Mouse (Mus musculus) G1E-ER4 (cell line): ENCODE measurements around the gene Sec23b. TPM values are rescaled to one million over a fixed set of nuclear protein-coding genes. Genes with fewer than 3 reads are reported as not detected.

Experiments used
- GATA1 ChIP-seq: IDR thresholded peaks from one replicate; pipeline ENCODE4 v1.8.0; 2012; ENCODE audit warnings: low read length, inconsistent platforms
- polyA plus RNA-seq: library from polyadenylated mRNA; stranded (reverse); fragments of >175 nt; gene quantifications from 2 replicates; pipeline ENCODE4 v1.2.3, GENCODE M21; 2012

Sec23b gene
- 7.5 and 9.2 TPM in 2 replicates for polyA plus RNA-seq

DNA sequence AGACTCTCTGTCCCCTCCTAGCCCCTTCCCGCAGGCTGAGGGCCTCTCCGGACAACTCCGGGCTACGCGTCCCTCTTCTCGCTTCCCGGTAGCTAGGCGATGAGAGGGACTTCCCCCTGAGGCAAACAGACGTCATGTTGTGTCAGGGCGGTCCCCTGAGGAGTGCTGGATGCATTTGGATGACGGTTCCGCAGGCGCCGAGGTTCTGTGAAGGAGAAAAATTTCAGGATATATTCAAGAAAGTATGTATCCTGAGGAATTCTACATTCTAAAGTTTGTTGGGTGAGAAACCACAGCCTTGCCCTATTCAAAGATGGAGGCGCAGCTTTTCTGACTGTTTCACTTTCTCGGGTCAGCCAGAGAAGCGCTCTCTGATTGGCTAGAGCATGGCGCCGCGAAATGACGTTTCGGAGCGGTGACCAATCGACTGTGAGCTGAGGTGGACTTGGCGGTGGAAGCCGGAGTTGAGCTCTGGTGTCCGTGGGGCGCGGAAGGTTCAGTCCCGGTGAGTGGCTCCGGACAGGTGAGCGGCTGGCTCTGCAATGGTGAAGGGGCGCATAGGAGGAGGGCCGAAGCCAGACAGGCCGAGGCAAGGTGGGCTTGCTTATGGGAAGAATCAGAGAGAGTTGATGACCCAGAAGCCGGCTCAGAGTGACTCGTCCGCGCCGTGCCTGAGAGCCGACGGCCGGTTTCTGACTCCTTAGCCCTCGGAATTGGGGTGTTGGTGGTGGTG lies at the start of gene Sec23b:
TSS of gene Sec23b (plus strand) at position 410 of the 733 bp plus-strand sequence.
- TF ChIP-seq GATA1 = no peak

DNA sequence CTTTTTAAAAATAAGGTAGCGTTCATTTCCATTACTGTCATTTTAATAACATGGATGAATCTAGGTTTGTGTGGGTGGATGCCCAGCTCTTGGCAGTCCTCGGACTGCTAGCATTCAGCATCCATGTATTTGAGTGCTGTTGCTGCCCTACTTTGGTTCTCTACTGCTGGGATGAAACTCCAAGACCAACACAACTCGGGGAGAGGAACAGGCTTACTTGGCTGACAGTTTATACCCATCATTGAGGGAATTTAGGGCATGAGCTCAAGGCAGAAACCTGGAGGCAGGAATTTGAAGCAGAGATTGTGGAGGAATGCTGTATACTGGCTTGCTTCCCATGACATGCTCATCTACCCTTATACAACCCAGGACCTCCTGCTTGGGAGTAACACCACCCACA lies 41.4 kb upstream of the Sec23b start:
- TF ChIP-seq GATA1 = no peak

DNA sequence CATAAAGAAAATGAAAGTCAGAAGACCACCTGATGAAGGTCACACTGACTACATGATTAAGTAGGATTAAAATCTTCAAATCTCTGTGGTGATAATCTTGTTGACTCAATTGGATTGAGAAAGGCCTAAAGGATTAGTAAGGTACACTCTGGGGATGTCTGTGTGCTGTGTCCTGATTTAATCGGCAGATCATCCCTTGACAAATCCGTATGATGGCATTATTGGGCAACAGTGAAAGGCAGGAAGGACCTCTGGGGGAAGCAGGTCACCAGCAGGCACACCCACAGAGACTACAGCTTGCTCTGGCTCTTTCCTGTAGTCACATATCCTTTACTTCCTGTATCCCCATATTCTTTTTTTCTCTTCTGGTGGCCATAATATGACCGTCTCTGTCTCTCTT lies 36.3 kb upstream of the Sec23b start:
- TF ChIP-seq GATA1 = no peak

DNA sequence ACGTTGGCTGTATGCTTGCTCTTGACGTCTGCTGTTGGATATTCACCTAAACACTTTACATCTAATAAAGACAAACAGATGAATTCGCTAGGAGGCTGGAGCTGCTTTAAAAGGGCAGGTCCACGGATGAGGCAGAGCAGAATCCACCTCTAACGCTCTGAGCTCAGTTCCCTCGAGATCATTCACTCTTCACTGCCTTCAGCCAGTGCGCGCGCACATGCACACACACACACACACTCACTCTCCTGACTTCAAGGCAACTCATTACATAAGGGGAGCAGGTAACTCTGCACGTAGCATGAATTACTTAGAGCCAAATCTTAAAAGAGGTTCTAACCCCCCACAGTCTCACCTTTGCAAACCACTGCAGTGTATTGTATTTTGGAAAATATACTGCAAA lies 30.2 kb upstream of the Sec23b start:
- no peak for TF ChIP-seq GATA1

DNA sequence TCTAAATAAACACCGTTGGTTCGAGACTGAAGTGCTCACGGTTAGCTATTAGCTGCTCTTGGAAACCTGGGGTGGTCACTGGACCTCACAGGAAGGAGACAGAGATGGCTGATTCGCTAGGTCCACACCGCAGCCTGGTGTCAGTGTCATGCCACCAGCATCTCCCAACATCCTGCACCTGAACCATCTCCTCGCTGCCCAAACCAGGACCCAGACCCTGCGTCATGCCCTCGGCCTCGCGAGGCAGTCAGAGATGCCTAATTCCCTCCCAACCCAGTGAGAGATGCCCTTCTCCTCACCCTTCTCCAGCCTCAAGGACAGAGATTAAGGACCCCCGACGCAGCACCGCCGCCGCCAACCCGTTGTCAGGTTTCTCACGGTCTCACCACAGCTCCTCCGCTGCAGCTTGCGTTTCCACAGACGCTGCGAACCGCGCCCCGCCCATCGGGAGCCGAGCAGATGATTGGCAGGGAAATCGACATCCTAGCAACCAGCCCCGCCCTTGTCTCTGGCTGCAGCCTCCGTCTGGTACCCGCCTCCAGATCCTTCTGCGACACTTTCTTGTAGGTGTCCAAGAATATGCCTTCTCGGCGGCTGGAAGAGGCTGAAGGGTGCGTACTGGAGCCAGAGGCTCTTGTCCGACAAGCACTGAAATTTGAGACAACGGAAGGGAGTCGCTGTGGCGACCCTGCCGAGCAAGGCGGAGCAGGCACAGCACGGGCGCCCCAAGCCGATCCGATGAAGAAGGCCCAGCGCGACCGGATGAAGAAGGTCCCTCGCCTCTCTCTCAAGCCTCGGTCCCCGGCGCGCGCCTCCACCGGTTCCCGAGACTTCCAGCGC lies 28.8 kb upstream of the Sec23b start, which contains the start of the genes Dzank1 and Polr3f:
TSS of gene Dzank1 (minus strand) at position 434 of the 840 bp plus-strand sequence.
TSS of gene Polr3f (plus strand) at position 738 of the 840 bp plus-strand sequence.
- no peak for TF ChIP-seq GATA1

DNA sequence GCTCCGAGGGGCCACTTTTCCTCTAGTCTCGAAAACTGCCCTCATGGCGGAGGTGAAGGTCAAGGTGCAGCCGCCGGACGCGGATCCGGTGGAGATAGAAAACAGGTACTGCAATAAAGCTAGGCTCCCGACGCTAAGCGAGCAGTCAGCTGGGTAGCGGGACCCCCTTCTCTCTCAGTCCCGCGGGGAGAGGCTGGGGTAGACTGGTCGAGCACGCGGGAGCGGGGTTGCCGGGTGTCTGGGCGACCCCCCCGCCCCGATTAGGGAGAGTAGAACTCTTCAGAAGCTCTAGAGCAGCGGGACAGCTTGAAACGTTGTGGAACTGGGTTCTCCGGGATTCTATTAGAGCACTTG lies 28.2 kb upstream of the Sec23b start:
- no peak for TF ChIP-seq GATA1

DNA sequence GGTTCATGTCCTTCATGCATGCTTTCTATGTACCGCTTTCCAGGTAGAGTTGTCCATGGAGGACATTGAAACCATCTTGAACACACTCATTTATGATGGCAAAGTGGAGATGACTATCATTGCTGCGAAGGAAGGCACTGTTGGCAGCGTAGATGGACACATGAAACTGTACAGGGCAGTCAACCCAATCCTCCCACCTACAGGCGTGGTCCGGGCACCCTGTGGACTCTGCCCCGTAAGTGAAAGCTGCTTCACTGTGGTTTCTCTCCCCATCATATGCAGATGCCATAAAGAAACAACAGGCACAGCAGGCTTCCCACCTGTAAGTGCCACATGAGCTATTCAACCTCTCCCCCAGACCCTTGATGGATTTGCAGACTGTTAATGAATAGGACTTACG lies 18.9 kb upstream of the Sec23b start:
- no peak for TF ChIP-seq GATA1

DNA sequence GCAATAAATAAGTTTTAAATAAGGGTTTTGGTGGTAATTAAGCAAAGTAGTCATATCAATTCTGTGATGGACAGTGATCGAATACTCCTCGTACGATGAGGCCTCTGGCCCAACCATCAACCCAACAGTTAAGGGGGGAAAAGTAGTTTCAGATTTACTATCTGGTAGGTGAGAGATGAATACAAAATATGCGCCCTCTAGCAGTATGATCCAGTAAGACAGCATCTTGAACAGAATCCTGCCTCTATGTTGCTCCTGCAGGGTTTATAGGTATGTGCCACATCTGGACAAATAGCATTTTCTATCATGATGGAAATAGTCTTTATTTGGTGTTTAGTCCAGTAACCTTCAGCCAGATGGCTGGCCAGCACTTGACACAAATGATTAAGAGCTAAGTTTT lies 14.8 kb upstream of the Sec23b start:
- TF ChIP-seq GATA1 = no peak

DNA sequence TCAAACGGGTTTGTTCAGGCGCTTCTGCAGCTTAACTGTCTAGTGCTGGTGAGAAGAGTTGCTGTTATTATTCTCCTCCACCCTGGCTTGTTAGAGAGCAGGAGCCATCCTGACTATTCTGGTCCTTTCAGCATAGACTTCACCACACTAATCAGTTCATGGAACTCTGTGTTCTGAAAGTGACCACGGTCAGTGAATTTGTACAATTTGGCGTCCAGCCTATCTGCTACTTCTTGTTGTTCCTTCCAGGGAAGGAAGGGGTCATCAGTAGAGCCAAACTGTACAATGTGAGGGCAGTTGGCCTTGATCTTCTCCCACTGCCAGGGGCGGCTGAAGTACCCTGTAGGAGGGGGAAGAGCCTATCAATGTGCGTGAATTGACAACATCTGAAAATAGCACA lies 12.4 kb upstream of the Sec23b start:
- no peak for TF ChIP-seq GATA1

DNA sequence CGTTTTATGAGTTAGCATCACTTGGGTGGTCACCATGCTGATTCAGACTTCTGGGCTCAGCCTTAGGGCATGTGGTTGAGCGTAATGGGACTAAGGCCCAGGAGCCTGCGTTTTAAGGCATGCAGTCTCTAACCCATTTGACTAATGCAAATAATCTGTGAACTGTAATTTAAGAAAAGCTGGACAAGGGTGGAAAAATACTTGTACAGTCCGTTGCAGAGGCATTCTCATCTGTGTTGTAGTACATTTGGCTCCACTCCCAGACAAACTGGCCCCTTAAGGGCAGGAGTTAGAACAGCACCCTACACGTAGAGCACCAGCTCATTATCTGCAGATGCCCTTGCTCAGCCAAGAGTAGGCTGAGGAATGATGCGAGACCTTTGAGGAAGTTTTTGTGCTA lies 11.4 kb upstream of the Sec23b start:
- TF ChIP-seq GATA1 = no peak

DNA sequence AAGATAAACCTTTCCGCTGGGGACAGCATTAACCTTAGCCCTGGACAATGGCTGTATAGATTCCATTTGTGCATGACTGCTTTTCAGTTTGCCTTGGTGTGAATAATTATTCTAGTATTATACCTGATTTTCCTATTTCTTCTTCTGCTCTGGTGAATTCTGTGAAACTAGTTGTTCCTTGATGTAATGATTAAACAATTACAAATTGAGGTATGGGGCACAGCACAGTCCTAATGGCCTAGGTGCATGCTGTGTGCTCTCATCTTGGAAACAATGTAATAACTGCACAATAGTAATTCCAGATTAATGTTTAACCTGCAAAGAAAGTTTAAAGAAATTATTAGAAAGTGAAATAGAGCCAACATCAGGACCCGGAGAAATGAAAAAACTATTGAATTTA lies 11.0 kb upstream of the Sec23b start:
- TF ChIP-seq GATA1 = no peak

DNA sequence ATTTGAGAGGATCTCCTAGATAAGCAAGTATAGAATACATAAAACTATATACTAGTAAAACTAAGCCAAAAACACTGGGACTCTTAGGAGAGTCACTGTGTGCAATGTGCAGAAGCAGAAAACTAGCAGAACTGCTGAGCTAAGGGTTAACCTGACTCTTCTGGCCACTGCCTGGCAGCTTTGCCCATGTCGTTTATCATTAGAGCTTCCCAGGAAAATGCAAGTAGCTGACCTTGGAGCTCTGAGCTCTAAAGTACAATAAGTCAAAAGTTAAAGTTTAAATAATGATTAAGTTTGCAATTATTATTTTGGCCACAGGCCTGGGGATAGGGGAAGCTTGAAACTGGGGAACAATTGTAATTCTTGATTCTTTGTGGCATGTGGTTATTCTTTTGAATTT lies 10.5 kb upstream of the Sec23b start:
- TF ChIP-seq GATA1 = no peak

DNA sequence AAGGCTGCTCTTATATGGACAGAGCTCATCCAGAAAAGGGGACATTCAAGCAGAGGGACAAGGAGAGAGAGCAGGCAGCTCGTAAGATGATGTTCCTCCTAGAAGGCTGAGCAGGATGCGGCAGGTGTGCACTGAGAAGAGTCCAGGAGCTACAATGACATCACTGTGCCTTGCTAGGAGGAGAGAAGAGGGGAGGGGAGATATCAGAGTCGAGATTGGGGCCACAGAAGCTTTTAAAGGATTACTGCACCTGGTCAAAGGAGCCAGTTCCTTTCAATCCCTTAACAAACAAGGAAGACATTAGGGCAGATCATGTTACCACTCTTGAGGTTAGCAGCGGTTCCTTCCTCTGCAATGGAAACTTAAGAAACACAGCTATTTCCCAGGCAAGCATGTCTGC lies 8.5 kb upstream of the Sec23b start:
- TF ChIP-seq GATA1 = no peak

DNA sequence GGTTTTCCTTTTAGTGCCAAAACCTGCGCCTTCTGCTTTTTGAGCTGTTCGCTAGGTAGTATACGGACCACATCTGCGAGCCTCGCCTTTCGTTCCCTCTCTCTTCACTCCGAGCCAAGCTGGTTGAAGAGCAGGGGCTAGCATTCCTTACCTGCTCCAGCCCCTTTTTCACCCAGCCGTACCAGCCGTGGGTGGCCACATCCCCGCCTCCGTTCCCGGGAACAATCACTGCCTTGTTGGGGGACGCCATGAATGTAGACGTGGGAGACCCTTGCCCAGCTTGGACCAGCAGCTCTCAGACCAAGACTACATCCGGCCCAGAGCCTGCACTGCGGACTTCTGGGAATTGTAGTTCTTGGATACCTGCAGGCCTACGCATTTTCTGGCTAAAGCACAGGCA lies 5.5 kb upstream of the Sec23b start, which contains the start of gene Rbbp9:
TSS of gene Rbbp9 (minus strand) at position 341 of the 400 bp plus-strand sequence.
- TF ChIP-seq GATA1 = no peak

DNA sequence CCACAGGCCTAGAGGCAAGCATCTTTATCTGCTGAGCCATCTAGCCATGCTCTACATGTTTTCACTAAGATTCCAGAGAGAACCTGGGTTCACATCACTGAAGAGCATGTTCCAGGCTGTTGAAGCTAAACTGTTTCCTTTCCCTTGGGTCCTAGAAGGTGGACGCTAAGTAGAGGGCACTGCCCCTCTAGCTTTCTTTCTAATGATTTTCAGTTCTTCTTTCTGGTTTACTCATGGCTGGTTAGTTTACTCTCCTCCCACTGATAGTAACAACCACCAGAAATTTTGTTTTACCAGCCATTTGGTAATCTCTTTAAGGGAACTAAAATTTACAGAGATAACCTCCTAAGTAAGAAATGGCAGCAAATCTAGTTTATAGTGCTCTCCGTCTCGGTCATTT lies 2.1 kb upstream of the Sec23b start:
- TF ChIP-seq GATA1 = no peak

DNA sequence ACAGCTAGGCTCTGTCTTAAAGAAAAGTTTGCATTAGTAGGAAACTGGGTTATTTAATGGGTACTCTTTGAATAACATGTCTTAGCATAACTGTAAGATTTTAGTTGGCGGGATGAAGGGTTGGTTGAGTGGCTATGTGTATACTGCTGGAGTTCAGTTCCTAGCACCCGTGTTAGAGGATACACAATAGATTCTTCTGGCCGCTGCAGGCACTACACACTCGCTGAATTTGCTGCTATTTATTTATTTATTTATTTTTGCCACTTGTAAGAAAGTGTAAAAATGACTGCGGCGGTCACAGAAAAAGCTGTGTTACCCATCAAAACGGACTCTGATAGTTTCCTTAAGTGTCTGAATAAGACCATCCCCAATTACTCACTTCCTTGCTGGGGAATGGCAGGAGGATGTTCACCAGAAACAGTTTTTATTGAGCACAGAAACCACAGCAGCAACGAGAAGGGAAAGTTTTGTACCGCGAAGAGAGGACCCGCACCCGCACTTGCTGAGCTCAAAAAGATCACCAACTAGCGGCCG lies 676 bp upstream of the Sec23b start:
- no peak for TF ChIP-seq GATA1
